Mouse (Mus musculus) olfactory bulb, adult 2 months (tissue): ENCODE measurements around the gene 6030445D17Rik. TPM values are rescaled to one million over a fixed set of nuclear protein-coding genes. Genes with fewer than 3 reads are reported as not detected.

Source experiments
- H3K27ac ChIP-seq: fragments of 200-500 bp; 2 replicates; pipeline ENCODE4 v1.5.1; 2012; ENCODE audit warnings: low read depth, low read length; ENCODE audit not compliant: insufficient read depth
- H3K4me1 ChIP-seq: fragments of 200-500 bp; 2 replicates; pipeline ENCODE4 v1.6.1; 2012; ENCODE audit warnings: low read length; ENCODE audit not compliant: control insufficient read depth, insufficient read depth
- H3K4me3 ChIP-seq: fragments of 200-500 bp; 2 replicates; pipeline ENCODE4 v1.5.1; 2012; ENCODE audit warnings: mild to moderate bottlenecking, low read depth, low read length, moderate library complexity; ENCODE audit not compliant: insufficient read depth
- CTCF ChIP-seq: fragments of 200-500 bp; IDR thresholded peaks from 2 replicates; pipeline ENCODE4 v1.5.1; 2012; ENCODE audit warnings: low read depth, mild to moderate bottlenecking, low read length, moderate library complexity; ENCODE audit not compliant: insufficient read depth
- POLR2A ChIP-seq: fragments of 200-500 bp; IDR thresholded peaks from 2 replicates; pipeline ENCODE4 v1.6.1; 2012; ENCODE audit warnings: mild to moderate bottlenecking, low read depth, low read length, moderate library complexity; ENCODE audit not compliant: insufficient read depth
- WGBS: fragments of 180-500 bp; shearing (Covaris S2); methylation state at CpG from one replicate; pipeline ENCODE4 v1.1.7; 2018; 5-methylcytosine and 5-hydroxymethylcytosine counted together
- polyA plus RNA-seq: library from polyadenylated mRNA; stranded (reverse); fragments of >200 nt; gene quantifications from 2 replicates; pipeline ENCODE4 v1.2.4, GENCODE M21; 2012; ENCODE audit warnings: low replicate concordance; ENCODE audit not compliant: missing spikeins, insufficient read depth, insufficient read length

Gene 6030445D17Rik
- polyA plus RNA-seq, 1 experiment: not detected

- 92% methylated on average over 6 of the region's 6 CpGs for WGBS
- TF ChIP-seq CTCF (no peak), POLR2A (no peak)
- Histone ChIP-seq H3K4me1 (no peaks in the 10 kb centered on the region), H3K27ac (no peak overlapping the region), H3K4me3 (no peak overlapping the region)
These were observed 5.4 kb upstream of the 6030445D17Rik start for GRCm38 (mm10) chr4:136456516-136457218.

- WGBS: 88% methylated on average over 7 of the region's 7 CpGs
- Histone ChIP-seq H3K27ac (no peak overlapping the region), H3K4me3 (no peak overlapping the region), H3K4me1 (peaks cover 4% of the 10 kb centered on the region; the same call in 1 of the 2 replicates)
- TF ChIP-seq POLR2A: no peak
- no peak for TF ChIP-seq CTCF
These were observed 3.8 kb upstream of the 6030445D17Rik start for GRCm38 (mm10) chr4:136458276-136458675.

- TF ChIP-seq CTCF (no peak), POLR2A (no peak)
- peaks cover 4% of the 10 kb centered on the region; the same call in 1 of the 2 replicates for H3K4me1 ChIP-seq
- H3K4me3 ChIP-seq: no peak overlapping the region
- H3K27ac ChIP-seq: no peak overlapping the region
- WGBS: 73% methylated on average over 12 of the region's 12 CpGs
These were observed 2.8 kb upstream of the 6030445D17Rik start for GRCm38 (mm10) chr4:136459210-136459609.

- no peak overlapping the region for H3K27ac ChIP-seq
These were observed 844 bp upstream of the 6030445D17Rik start for GRCm38 (mm10) chr4:136461206-136461605.

GRCm38 (mm10) chr4:136461761-136462085 lies 327 bp upstream of the 6030445D17Rik start:
- peaks cover 4% of the 10 kb centered on the region; the same call in 1 of the 2 replicates for H3K4me1 ChIP-seq
- TF ChIP-seq CTCF (no peak), POLR2A (no peak)
- H3K27ac ChIP-seq: no peak overlapping the region
- WGBS: 39% methylated on average over 6 of the region's 6 CpGs
- H3K4me3 ChIP-seq: peak overlapping the region; percentile 73

More at GRCm38 (mm10) chr4:136461206-136461605, 844 bp upstream of the 6030445D17Rik start:
- WGBS: 78% methylated on average over 4 of the region's 4 CpGs
- Histone ChIP-seq H3K4me1 (peaks cover 4% of the 10 kb centered on the region; the same call in 1 of the 2 replicates), H3K4me3 (no peak overlapping the region)
- no peak for TF ChIP-seq POLR2A
- no peak for TF ChIP-seq CTCF

- H3K4me3 ChIP-seq: peak overlapping the region; percentile 73
- H3K4me1 ChIP-seq: peaks cover 4% of the 10 kb centered on the region; the same call in 1 of the 2 replicates
- H3K27ac ChIP-seq: peak overlapping the region; percentile 37
- TF ChIP-seq POLR2A (no peak), CTCF (no peak)
- 2% methylated on average over 8 of the region's 8 CpGs for WGBS
These were observed 759 bp downstream of the 6030445D17Rik start for GRCm38 (mm10) chr4:136462839-136463178.

- 55% methylated on average over 9 of the region's 9 CpGs for WGBS
These were observed 1.4 kb downstream of the 6030445D17Rik start for GRCm38 (mm10) chr4:136463436-136463835.

GRCm38 (mm10) chr4:136466226-136466625 lies 4.2 kb downstream of the 6030445D17Rik start:
- Histone ChIP-seq H3K27ac (no peak overlapping the region), H3K4me3 (no peak overlapping the region), H3K4me1 (peaks cover 8% of the 10 kb centered on the region)
- 70% methylated on average over 4 of the region's 4 CpGs for WGBS
- TF ChIP-seq POLR2A (no peak), CTCF (no peak)

More at GRCm38 (mm10) chr4:136463436-136463835, 1.4 kb downstream of the 6030445D17Rik start:
- Histone ChIP-seq H3K27ac (no peak overlapping the region), H3K4me3 (no peak overlapping the region), H3K4me1 (peaks cover 4% of the 10 kb centered on the region; the same call in 1 of the 2 replicates)
- no peak for TF ChIP-seq POLR2A
- no peak for TF ChIP-seq CTCF

- no peak for TF ChIP-seq CTCF
- TF ChIP-seq POLR2A: no peak
- Histone ChIP-seq H3K27ac (no peak overlapping the region), H3K4me1 (peaks cover 4% of the 10 kb centered on the region), H3K4me3 (no peak overlapping the region)
- WGBS: 84% methylated on average over 14 of the region's 14 CpGs
These were observed 6.7 kb downstream of the 6030445D17Rik start for GRCm38 (mm10) chr4:136468553-136469327.
